19 mouse cellular contexts compared by ENCODE assay signal in the genomic region with DNA sequence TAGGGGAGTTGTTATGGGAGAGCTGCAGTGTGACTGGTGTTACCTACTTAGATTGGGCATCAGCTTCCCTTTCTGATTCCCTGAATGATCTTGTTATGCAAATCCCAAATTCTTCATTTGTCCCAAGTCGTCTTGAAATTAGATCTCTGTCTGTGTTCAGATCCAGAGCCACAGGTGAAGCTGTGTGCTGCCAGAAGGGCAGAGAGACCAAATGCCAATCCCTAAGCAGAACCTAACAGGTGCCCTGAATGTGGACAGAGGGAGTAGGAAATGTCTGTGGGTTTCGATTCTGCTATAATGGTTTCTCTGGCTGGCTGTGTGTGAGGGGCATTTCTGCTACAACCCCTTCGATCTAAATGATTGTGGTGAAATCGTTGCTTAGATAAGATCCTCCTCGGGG. TPM values are rescaled to one million over a fixed set of nuclear protein-coding genes. Genes with fewer than 3 reads are reported as not detected.
A peak's percentile ranks its signal among the peaks of the same experiment; 100 is the strongest.
DNase-seq lines count a peak whose midpoint lies in the region; ATAC-seq and TF ChIP-seq lines count a peak whose summit lies in the region.
"Had no signal": no experiment of that assay in that cellular context is flagged by ENCODE, and none has a peak within 500 bp of the region (broad histone marks: within the 10 kb centered on the region; RNA-seq: fewer than 3 reads in every experiment).

No protein-coding gene starts in this region.

- peaks cover 68% of the 10 kb centered on the region for H3K4me1 ChIP-seq in hindbrain, embryonic 13.5 days (replicated peaks)
- H3K4me1 ChIP-seq in hindbrain, embryonic 11.5 days (replicated peaks; ENCODE audit: control insufficient read depth, insufficient read depth, low read length) = no peaks in the 10 kb centered on the region
- H3K4me1 ChIP-seq in cortical plate, adult 2 months (ENCODE audit: control insufficient read depth, insufficient read depth, low read length) = peaks cover 25% of the 10 kb centered on the region
- peaks cover 18% of the 10 kb centered on the region for H3K4me1 ChIP-seq in hindbrain, embryonic 16.5 days (ENCODE audit: control insufficient read depth, insufficient read depth, low read depth, low read length)
- H3K4me1 ChIP-seq: heart, embryonic 10.5 days; limb, embryonic 15.5 days; liver, embryonic 15.5 days had no signal

- 76% methylated on average over 5 of the region's 5 CpGs for WGBS in hindbrain, embryonic 13.5 days
- 79% methylated on average over 5 of the region's 5 CpGs for WGBS in hindbrain, embryonic 11.5 days
- 66% methylated on average over 5 of the region's 5 CpGs for WGBS in hindbrain, embryonic 16.5 days

- H3K9me3 ChIP-seq in hindbrain, embryonic 13.5 days = no peaks in the 10 kb centered on the region
- no peaks in the 10 kb centered on the region for H3K9me3 ChIP-seq in hindbrain, embryonic 11.5 days (ENCODE audit: control insufficient read depth, low read length)
- H3K9me3 ChIP-seq in hindbrain, embryonic 16.5 days (ENCODE audit: control insufficient read depth, low read length) = no peaks in the 10 kb centered on the region
- H3K9me3 ChIP-seq: heart, embryonic 10.5 days; limb, embryonic 15.5 days; liver, embryonic 15.5 days had no signal

- H3K27ac ChIP-seq in hindbrain, embryonic 13.5 days = peak overlapping the region; percentile 73; the same call in 1 of the 2 replicates
- no peak overlapping the region for H3K27ac ChIP-seq in hindbrain, embryonic 11.5 days (ENCODE audit: low read depth, low read length)
- H3K27ac ChIP-seq in cortical plate, adult 2 months (ENCODE audit: insufficient read depth, low read length) = peak overlapping the region; percentile 9; the same call in 1 of the 2 replicates
- H3K27ac ChIP-seq in hindbrain, embryonic 16.5 days (ENCODE audit: low read depth, low read length) = peak overlapping the region; percentile 21; the same call in 1 of the 2 replicates
- H3K27ac ChIP-seq: gastrocnemius, adult 2 months; heart, embryonic 10.5 days; kidney, postnatal 0 days; limb, embryonic 15.5 days; liver, embryonic 15.5 days had no signal

- no peak for ATAC-seq in hindbrain, embryonic 13.5 days (ENCODE audit: low FRiP score)
- ATAC-seq in hindbrain, embryonic 11.5 days (ENCODE audit: low FRiP score) = no peak
- ATAC-seq in hindbrain, embryonic 16.5 days = no peak
- no peak for ATAC-seq in erythroid progenitor cell, adult 5-6 weeks (replicated peaks; ENCODE audit: low FRiP score, poor library complexity, severe bottlenecking)
- ATAC-seq: activated CD4-positive, CD25-positive, alpha-beta regulatory T cell, adult 4 months had no signal

- no peak for TF ChIP-seq CTCF in cortical plate, adult 2 months (IDR thresholded peaks at IDR 0.05; ENCODE audit: extremely low read depth, insufficient read depth, low read length)

- TF ChIP-seq POLR2A in cortical plate, adult 2 months (IDR thresholded peaks at IDR 0.05; ENCODE audit: extremely low read depth, insufficient read depth, low read length) = no peak

- H3K4me3 ChIP-seq in hindbrain, embryonic 13.5 days = no peak overlapping the region
- H3K4me3 ChIP-seq in hindbrain, embryonic 11.5 days (ENCODE audit: low read depth, low read length) = no peak overlapping the region
- H3K4me3 ChIP-seq in cortical plate, adult 2 months (ENCODE audit: insufficient read depth, low read length) = no peak overlapping the region
- H3K4me3 ChIP-seq in hindbrain, embryonic 16.5 days (ENCODE audit: low read length) = no peak overlapping the region
- H3K4me3 ChIP-seq: gastrocnemius, adult 2 months; heart, embryonic 10.5 days; limb, embryonic 15.5 days; liver, embryonic 15.5 days had no signal

- H3K4me2 ChIP-seq in hindbrain, embryonic 13.5 days = no peak overlapping the region
- no peak overlapping the region for H3K4me2 ChIP-seq in hindbrain, embryonic 11.5 days (replicated peaks; ENCODE audit: low read depth, low read length)
- H3K4me2 ChIP-seq in hindbrain, embryonic 16.5 days (ENCODE audit: low read length) = no peak overlapping the region
- H3K4me2 ChIP-seq: limb, embryonic 15.5 days; liver, embryonic 15.5 days had no signal

- peak; percentile 44 to 55 for DNase-seq in cerebellum, adult 18-20 months
- no peak for DNase-seq in cerebellum, adult 11 months
- no peak for DNase-seq in hindbrain, embryonic 11.5 days (ENCODE audit: low spot score)
- DNase-seq in ovary, postnatal 14 days (ENCODE audit: low spot score) = no peak
- DNase-seq: adrenal gland, postnatal 10 days; gastrocnemius, adult 2 months; kidney, adult 18-20 months; retina, postnatal 1 day had no signal

- H3K27me3 ChIP-seq in hindbrain, embryonic 13.5 days = no peaks in the 10 kb centered on the region
- H3K27me3 ChIP-seq in hindbrain, embryonic 11.5 days (ENCODE audit: control insufficient read depth, insufficient read depth, low read length) = no peaks in the 10 kb centered on the region
- no peaks in the 10 kb centered on the region for H3K27me3 ChIP-seq in hindbrain, embryonic 16.5 days (replicated peaks; ENCODE audit: control insufficient read depth, insufficient read depth, low read length)
- H3K27me3 ChIP-seq: limb, embryonic 15.5 days; liver, embryonic 15.5 days had no signal

- no peak overlapping the region; the same call in 1 of the 2 replicates for H3K9ac ChIP-seq in hindbrain, embryonic 13.5 days
- no peak overlapping the region for H3K9ac ChIP-seq in hindbrain, embryonic 11.5 days (ENCODE audit: low read depth, low read length)
- no peak overlapping the region for H3K9ac ChIP-seq in hindbrain, embryonic 16.5 days (ENCODE audit: low read depth, low read length)
- H3K9ac ChIP-seq: limb, embryonic 15.5 days; liver, embryonic 15.5 days had no signal

- no peaks in the 10 kb centered on the region for H3K36me3 ChIP-seq in hindbrain, embryonic 13.5 days
- no peaks in the 10 kb centered on the region for H3K36me3 ChIP-seq in hindbrain, embryonic 11.5 days (ENCODE audit: control insufficient read depth, insufficient read depth, low read length)
- H3K36me3 ChIP-seq in hindbrain, embryonic 16.5 days (ENCODE audit: control insufficient read depth, insufficient read depth, low read length) = no peaks in the 10 kb centered on the region
- H3K36me3 ChIP-seq: G1E; heart, embryonic 10.5 days; limb, embryonic 15.5 days; liver, embryonic 15.5 days had no signal

RNA-seq across cellular contexts. Expression of a gene that starts 18.9 kb away (rescaled TPM):
- 218 and 219 TPM in 2 replicates for polyA plus RNA-seq in hindbrain, embryonic 13.5 days (2015; fragmentation: Nextera tagmentation; extraction: Ambion mirVana)
- polyA plus RNA-seq in hindbrain, embryonic 11.5 days (2014; fragmentation: Nextera tagmentation; extraction: Ambion mirVana) = 26.7 and 30.9 TPM in 2 replicates
- 71.5 and 74.1 TPM in 2 replicates for polyA plus RNA-seq in cortical plate, adult 2 months (2012; rRNA removed)
- polyA plus RNA-seq in hindbrain, embryonic 16.5 days (2015; fragmentation: Nextera tagmentation; extraction: Ambion mirVana) = 213 and 236 TPM in 2 replicates
- not detected in 2 replicates for total RNA-seq in erythroid progenitor cell, adult 5-6 weeks (2015; ENCODE audit: low replicate concordance)
- 1.4 TPM in 1 of 2 replicates, not detected in the other for total RNA-seq in erythroid progenitor cell, adult 5-6 weeks (2017; ENCODE audit: low replicate concordance)
- total RNA-seq: gastrocnemius, adult 2 months; megakaryocyte, adult 5-6 weeks had no signal
- polyA plus RNA-seq: activated CD4-positive, CD25-positive, alpha-beta regulatory T cell, adult 4 months; G1E; heart, embryonic 10.5 days had no signal

Comparison
In these comparisons a context has a peak if more than half of its experiments do, and no peak if none do; other contexts are left out.
1. DNase-seq: peak in cerebellum, adult 18-20 months (2 of 2); none in cerebellum, adult 11 months (single experiment), hindbrain, embryonic 11.5 days (single experiment) and ovary, postnatal 14 days (single experiment).